Mouse (Mus musculus) A20 (cell line): Measurements from ENCODE around the gene B430218F22Rik.
"Not testable (repeated sequence)": the region's sequence is repeated elsewhere in the genome, so short reads cannot be mapped to it uniquely, and the experiment has no call there.

ENCODE experiments used
- DNase-seq: peaks from one replicate; pipeline ENCODE4 v3.0.0-alpha.2; 2011; ENCODE audit warnings: low read depth, low spot score

B430218F22Rik gene

GRCm38 (mm10) chr13:118386511-118387447 is at the start of gene B430218F22Rik, which contains the start of gene Mrps30:
Gene B430218F22Rik, plus strand, starts transcription at chr13:118386630.
Gene Mrps30, minus strand, starts transcription at chr13:118387252.
- peak; percentile 91 for DNase-seq

- peak; percentile 60 for DNase-seq
Observed at GRCm38 (mm10) chr13:118350257-118350656, 36.2 kb upstream of the B430218F22Rik start.

- no peak for DNase-seq
Observed at GRCm38 (mm10) chr13:118350870-118351269, 35.6 kb upstream of the B430218F22Rik start.

GRCm38 (mm10) chr13:118363342-118363741 is 23.1 kb upstream of the B430218F22Rik start:
- DNase-seq = no peak

- peak; percentile 16 for DNase-seq
Observed at GRCm38 (mm10) chr13:118365774-118366173, 20.7 kb upstream of the B430218F22Rik start.

GRCm38 (mm10) chr13:118372871-118373270 is 13.6 kb upstream of the B430218F22Rik start:
- DNase-seq = no peak

- peak; percentile 56 for DNase-seq
Observed at GRCm38 (mm10) chr13:118379155-118379554, 7.3 kb upstream of the B430218F22Rik start.

- no peak for DNase-seq
Observed at GRCm38 (mm10) chr13:118380381-118380780, 6.0 kb upstream of the B430218F22Rik start.

- not testable (repeated sequence) for DNase-seq
Observed at GRCm38 (mm10) chr13:118387448-118387801, 995 bp downstream of the B430218F22Rik start.

- DNase-seq = no peak
Observed at GRCm38 (mm10) chr13:118395803-118396202, 9.4 kb downstream of the B430218F22Rik start.

GRCm38 (mm10) chr13:118400340-118400739 is 13.9 kb downstream of the B430218F22Rik start:
- no peak for DNase-seq

GRCm38 (mm10) chr13:118403544-118403943 is 17.1 kb downstream of the B430218F22Rik start:
- peak; percentile 60 for DNase-seq

- DNase-seq = no peak
Observed at GRCm38 (mm10) chr13:118411297-118411992, 25.0 kb downstream of the B430218F22Rik start.

GRCm38 (mm10) chr13:118418163-118418562 is 31.7 kb downstream of the B430218F22Rik start:
- peak; percentile 69 for DNase-seq

- DNase-seq = no peak
Observed at GRCm38 (mm10) chr13:118420408-118420807, 34.0 kb downstream of the B430218F22Rik start.

- no peak for DNase-seq
Observed at GRCm38 (mm10) chr13:118420847-118421246, 34.4 kb downstream of the B430218F22Rik start.
